Mouse (Mus musculus) CH12.LX (cell line): Measurements from ENCODE around the gene Pde1c. TPM values are rescaled to one million over a fixed set of nuclear protein-coding genes. Genes with fewer than 3 reads are reported as not detected.

Experiments
- DNase-seq: peaks from one replicate; pipeline ENCODE4 v3.0.0-alpha.2; 2013; ENCODE audit errors: extremely low read depth
- H3K27ac ChIP-seq: 2 replicates; pipeline ENCODE4 v1.5.1; 2012; ENCODE audit warnings: low read depth, mild to moderate bottlenecking, control low read depth, moderate library complexity; ENCODE audit not compliant: insufficient read depth
- H3K27me3 ChIP-seq: replicated peaks from 2 replicates; pipeline ENCODE3; 2012; ENCODE audit warnings: inconsistent platforms
- H3K36me3 ChIP-seq, 2 experiments: replicated peaks in 1 of 2; 2 replicates each; pipeline versions ENCODE3 to v1.6.1; 2012; ENCODE audit warnings: inconsistent platforms in 1 of 2, low read length in 1 of 2, mild to moderate bottlenecking in 1 of 2, mixed read lengths in 1 of 2, moderate library complexity in 1 of 2; ENCODE audit not compliant: control insufficient read depth in 1 of 2, insufficient read depth in 1 of 2
- H3K4me1 ChIP-seq, 2 experiments: 2 replicates each; pipeline ENCODE4 v1.6.1; 2012; ENCODE audit warnings: inconsistent platforms in 1 of 2, moderate library complexity in 1 of 2; ENCODE audit not compliant: insufficient read depth in 2 of 2, control insufficient read depth in 1 of 2
- H3K4me2 ChIP-seq: 2 replicates; pipeline ENCODE4 v1.6.1; 2012; ENCODE audit warnings: low read depth, mild to moderate bottlenecking, control low read depth; ENCODE audit not compliant: poor library complexity, insufficient read depth, severe bottlenecking
- H3K4me3 ChIP-seq, 3 experiments: fragments of 150-350 bp in 1 of 3; sonication (generic) in 1 of 3; replicated peaks in 1 of 3; 2 replicates each; pipeline versions ENCODE3 to v1.5.1; 2011 to 2012; ENCODE audit warnings: low read depth in 2 of 3, low read length in 2 of 3, mild to moderate bottlenecking in 2 of 3, moderate library complexity in 2 of 3, control low read depth in 1 of 3, improper control_type of control experiment in 1 of 3, inconsistent platforms in 1 of 3, mixed read lengths in 1 of 3; ENCODE audit not compliant: poor library complexity in 1 of 3
- H3K79me2 ChIP-seq: replicated peaks from 2 replicates; pipeline ENCODE4 v1.6.1; 2012; ENCODE audit warnings: mild to moderate bottlenecking, moderate library complexity; ENCODE audit not compliant: control insufficient read depth, poor library complexity, insufficient read depth, severe bottlenecking; ENCODE audit errors: extremely low read depth
- H3K9ac ChIP-seq: 2 replicates; pipeline ENCODE4 v1.6.1; 2012; ENCODE audit warnings: low read depth, mild to moderate bottlenecking, control low read depth, moderate library complexity; ENCODE audit not compliant: insufficient read depth
- H3K9me3 ChIP-seq: replicated peaks from 2 replicates; pipeline ENCODE3; 2012; ENCODE audit warnings: low read length, inconsistent platforms, mixed read lengths
- CHD2 ChIP-seq: IDR thresholded peaks from 2 replicates; pipeline ENCODE4 v1.6.1; 2011; ENCODE audit warnings: low read length, improper control_type of control experiment
- E2F4 ChIP-seq: IDR thresholded peaks from 2 replicates; pipeline ENCODE4 v1.6.1; 2011; ENCODE audit warnings: low read depth, low read length, improper control_type of control experiment; ENCODE audit not compliant: insufficient replicate concordance
- EP300 ChIP-seq: IDR thresholded peaks from 2 replicates; pipeline ENCODE4 v1.6.1; 2011; ENCODE audit warnings: low read length, improper control_type of control experiment
- HCFC1 ChIP-seq: IDR thresholded peaks from 2 replicates; pipeline ENCODE4 v1.6.1; 2012; ENCODE audit warnings: low read depth, mild to moderate bottlenecking, inconsistent platforms, low read length, improper control_type of control experiment
- IRF4 ChIP-seq: IDR thresholded peaks from 2 replicates; pipeline ENCODE4 v1.6.1; 2014; ENCODE audit warnings: low read depth, mild to moderate bottlenecking, inconsistent platforms, low read length, improper control_type of control experiment
- JUN ChIP-seq: IDR thresholded peaks from 2 replicates; pipeline ENCODE4 v1.6.1; 2011; ENCODE audit warnings: low read depth, mild to moderate bottlenecking, low read length, improper control_type of control experiment, moderate library complexity; ENCODE audit not compliant: insufficient read depth
- MAZ ChIP-seq: IDR thresholded peaks from 2 replicates; pipeline ENCODE4 v1.6.1; 2012; ENCODE audit warnings: low read depth, mild to moderate bottlenecking, inconsistent platforms, low read length, improper control_type of control experiment, moderate library complexity
- MEF2A ChIP-seq: IDR thresholded peaks from 2 replicates; pipeline ENCODE4 v1.6.1; 2014; ENCODE audit warnings: low read depth, mild to moderate bottlenecking, inconsistent platforms, low read length, improper control_type of control experiment, borderline replicate concordance
- POLR2AphosphoS2 ChIP-seq: IDR thresholded peaks from 2 replicates; pipeline ENCODE4 v1.6.1; 2011; ENCODE audit warnings: low read depth, low read length, improper control_type of control experiment
- SIN3A ChIP-seq: IDR thresholded peaks from 2 replicates; pipeline ENCODE4 v1.6.1; 2012; ENCODE audit warnings: low read length, improper control_type of control experiment, inconsistent platforms
- TBP ChIP-seq: conservative IDR thresholded peaks from 2 replicates; pipeline ENCODE4 v1.6.1; 2011; ENCODE audit warnings: low read depth, low read length, improper control_type of control experiment
- TCF12 ChIP-seq: IDR thresholded peaks from 2 replicates; pipeline ENCODE4 v1.6.1; 2014; ENCODE audit warnings: low read depth, mild to moderate bottlenecking, inconsistent platforms, low read length, improper control_type of control experiment
- USF1 ChIP-seq: IDR thresholded peaks from 2 replicates; pipeline ENCODE4 v1.6.1; 2014; ENCODE audit warnings: low read depth, mild to moderate bottlenecking, inconsistent platforms, low read length, improper control_type of control experiment
- USF2 ChIP-seq: conservative IDR thresholded peaks from 2 replicates; pipeline ENCODE4 v1.6.1; 2011; ENCODE audit warnings: low read depth, low read length, improper control_type of control experiment
- ZNF384 ChIP-seq: IDR thresholded peaks from 2 replicates; pipeline ENCODE4 v1.6.1; 2012; ENCODE audit warnings: low read depth, low read length, improper control_type of control experiment, inconsistent platforms
- dilution Hi-C: fragments of 300-500 bp; cut with MboI; formaldehyde crosslinking; loops from 2 replicates; pipeline ENCODE4 v1.14.3; 2020; ENCODE audit warnings: low sequenced_read_pairs; ENCODE audit not compliant: extremely low pct_unique_long_range_greater_than_20kb, extremely low pct_ligation_motif_present
- in situ Hi-C: fragments of 300-500 bp; cut with MboI; formaldehyde crosslinking; loops from 3 replicates; pipeline ENCODE4 v1.14.3; 2019; ENCODE audit warnings: low sequenced_read_pairs, low pct_ligation_motif_present, low pct_unique_long_range_greater_than_20kb, mixed read lengths
- polyA plus RNA-seq: library from polyadenylated mRNA; unstranded; fragments of >175 nt; gene quantifications from 2 replicates; pipeline ENCODE4 v1.2.1, GENCODE M21; 2012; ENCODE audit warnings: low read depth; ENCODE audit not compliant: insufficient read length
- total RNA-seq, 2 experiments: library from RNA; depleted of rRNA; stranded (reverse); fragments of 300-350 nt in 1 of 2; fragments of >200 nt in 1 of 2; gene quantifications; 2 replicates each; pipeline ENCODE4 v1.2.3; 2012 to 2014

Gene Pde1c
- total and polyA plus RNA-seq, 3 experiments: 2.3 to 3.8 (median 2.4) TPM

DNA sequence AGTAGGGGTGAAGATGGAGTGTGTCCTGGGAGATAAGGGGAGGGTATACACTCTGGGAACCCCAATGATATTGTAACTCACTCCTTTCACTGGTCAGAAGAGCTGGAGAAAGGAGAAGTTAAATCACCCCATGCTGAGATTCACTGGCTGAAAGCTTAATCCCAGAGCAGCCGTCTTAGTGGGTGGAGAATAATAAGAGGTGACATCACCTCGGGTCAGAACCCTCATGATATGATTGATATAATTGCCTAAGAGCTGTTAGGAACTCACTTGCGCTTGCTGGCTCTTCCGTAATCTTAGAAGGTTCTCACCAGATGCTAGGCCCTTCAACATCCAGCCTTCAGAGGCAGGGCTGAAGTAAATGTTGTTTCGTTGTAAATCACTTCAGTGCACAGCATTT, 79.7 kb downstream of the Pde1c start:
- H3K36me3 ChIP-seq: no peaks in the 10 kb centered on the region
- no peak for DNase-seq
- H3K4me3 ChIP-seq: no peak overlapping the region
- TF ChIP-seq HCFC1: no peak
- TF ChIP-seq TBP: no peak
- TF ChIP-seq USF2: no peak
- no peak for TF ChIP-seq TCF12
- no peak for TF ChIP-seq EP300
- no peak for TF ChIP-seq JUN
- TF ChIP-seq SIN3A: no peak
- no peak for TF ChIP-seq MAZ
- no peak for TF ChIP-seq E2F4
- TF ChIP-seq ZNF384: no peak
- TF ChIP-seq IRF4: no peak
- no peaks in the 10 kb centered on the region for H3K27me3 ChIP-seq
- H3K9ac ChIP-seq: no peak overlapping the region
- H3K79me2 ChIP-seq: no peaks in the 10 kb centered on the region
- no peaks in the 10 kb centered on the region for H3K9me3 ChIP-seq
- H3K27ac ChIP-seq: no peak overlapping the region
- H3K4me1 ChIP-seq: peaks cover 0 to 11% of the 10 kb centered on the region in 2 experiments; a peak in 2 of 4 replicates
- H3K4me2 ChIP-seq: no peak overlapping the region
- in situ Hi-C loops: loop anchor here (5.0 to 25.0 kb wide), 2 partner anchors 118 to 427 kb away; no protein-coding TSS in a partner anchor
- dilution Hi-C loops: no loop called here

DNA sequence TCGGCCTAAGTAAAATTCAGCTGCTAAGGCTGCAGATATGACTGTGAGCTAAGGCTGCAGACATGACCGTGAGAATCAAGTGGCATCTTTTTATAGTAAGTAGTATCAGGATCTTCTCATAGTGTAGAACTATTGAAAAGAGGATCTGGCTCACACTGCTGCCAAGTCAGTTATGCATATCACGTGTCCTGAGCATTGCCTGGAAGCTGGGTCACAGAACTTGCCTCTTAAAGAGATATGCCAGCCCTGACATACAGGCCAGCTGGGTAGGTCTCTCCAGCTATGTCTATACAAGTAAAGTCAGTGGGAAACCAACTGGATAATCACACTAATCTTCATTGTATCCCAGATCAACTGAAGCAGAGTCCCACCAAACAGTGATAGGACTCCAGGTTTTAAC, 83.8 kb downstream of the Pde1c start:
- Histone ChIP-seq H3K27ac (no peak overlapping the region), H3K36me3 (no peaks in the 10 kb centered on the region), H3K79me2 (no peaks in the 10 kb centered on the region), H3K27me3 (no peaks in the 10 kb centered on the region), H3K9me3 (no peaks in the 10 kb centered on the region), H3K9ac (no peak overlapping the region), H3K4me3 (no peak overlapping the region), H3K4me2 (no peak overlapping the region), H3K4me1 (no peaks in the 10 kb centered on the region)
- TF ChIP-seq POLR2AphosphoS2 (no peak), HCFC1 (no peak), CHD2 (no peak), USF1 (no peak), MEF2A (no peak)
- dilution Hi-C loops: no loop called here
- DNase-seq: no peak
- in situ Hi-C loops: loop anchor here (5.0 to 25.0 kb wide), 2 partner anchors 122 to 423 kb away; no protein-coding TSS in a partner anchor
